Mouse (Mus musculus) adrenal gland, postnatal 25 days (tissue): ENCODE results near the gene Zfp384. TPM values are rescaled to one million over a fixed set of nuclear protein-coding genes. Genes with fewer than 3 reads are reported as not detected.
A peak's percentile ranks its signal among the peaks of the same experiment; 100 is the strongest.

ENCODE experiments used
- DNase-seq: peaks from one replicate; pipeline ENCODE4 v3.0.0; 2021; ENCODE audit warnings: mixed read lengths
- long read RNA-seq: library from polyadenylated mRNA; stranded (forward); transcript quantifications from one replicate; pipeline ENCODE4 v2.0.0, GENCODE M21; 2021
- total RNA-seq: library from RNA; stranded (reverse); gene quantifications from 2 replicates; pipeline ENCODE4 v1.2.3, GENCODE M21; 2021

The Zfp384 gene
- total RNA-seq = 59.6 and 61.3 TPM in 2 replicates
- long read RNA-seq, partial matches to known transcripts = 6 of 14 reads
- long read RNA-seq, other reads (novel, unspliced or antisense) = 6 of 14 reads

DNA sequence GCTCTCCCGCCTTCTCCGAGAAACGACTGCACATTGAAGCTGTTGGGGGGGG is at the start of gene Zfp384:
TSS of gene Zfp384 (plus strand) at position 17 of the 52 bp plus-strand sequence.
- no peak for DNase-seq

GRCm38 (mm10) chr6:124959960-124960359 is 49.0 kb upstream of the Zfp384 start:
- no peak for DNase-seq

DNA sequence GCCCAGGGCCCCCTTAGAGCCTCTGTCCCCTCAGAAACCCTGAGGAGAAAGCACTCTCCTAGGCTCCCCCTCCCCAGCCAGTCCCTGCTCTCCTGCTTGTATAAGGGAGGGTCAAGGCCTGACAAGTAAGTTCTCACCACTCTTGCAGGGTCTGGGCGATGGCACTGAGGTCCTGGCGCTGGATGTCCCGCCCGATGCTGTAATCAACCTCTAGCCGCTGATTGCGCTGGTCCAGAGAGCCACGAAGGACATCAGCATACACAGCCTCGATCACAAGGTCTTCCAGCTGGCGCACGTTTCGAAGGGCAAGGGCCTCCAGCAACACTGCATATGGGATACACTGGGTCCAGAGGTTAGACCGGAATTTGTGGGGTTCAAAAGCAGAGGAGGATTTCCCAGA is 47.9 kb upstream of the Zfp384 start:
- peak; percentile 31 for DNase-seq

DNA sequence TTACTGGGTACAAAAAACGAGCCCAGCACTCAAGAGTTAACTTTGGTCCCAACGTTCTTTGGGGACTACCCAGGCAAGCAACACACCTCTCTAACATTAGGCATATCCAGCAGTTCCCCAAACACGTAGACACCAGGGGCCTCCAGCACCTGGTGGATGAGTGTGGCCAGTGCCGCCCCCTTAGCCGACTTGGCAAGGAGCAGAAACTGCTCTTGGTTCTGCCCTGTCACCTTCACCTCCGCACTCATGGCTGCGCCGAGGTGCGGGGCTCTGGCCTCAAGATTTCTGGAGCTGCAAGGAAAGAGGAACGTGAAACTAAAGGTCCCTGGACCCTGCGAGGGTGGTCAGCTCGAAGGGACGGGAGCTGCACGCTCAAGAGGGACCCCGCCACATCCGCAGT is 44.3 kb upstream of the Zfp384 start:
- DNase-seq = no peak

DNA sequence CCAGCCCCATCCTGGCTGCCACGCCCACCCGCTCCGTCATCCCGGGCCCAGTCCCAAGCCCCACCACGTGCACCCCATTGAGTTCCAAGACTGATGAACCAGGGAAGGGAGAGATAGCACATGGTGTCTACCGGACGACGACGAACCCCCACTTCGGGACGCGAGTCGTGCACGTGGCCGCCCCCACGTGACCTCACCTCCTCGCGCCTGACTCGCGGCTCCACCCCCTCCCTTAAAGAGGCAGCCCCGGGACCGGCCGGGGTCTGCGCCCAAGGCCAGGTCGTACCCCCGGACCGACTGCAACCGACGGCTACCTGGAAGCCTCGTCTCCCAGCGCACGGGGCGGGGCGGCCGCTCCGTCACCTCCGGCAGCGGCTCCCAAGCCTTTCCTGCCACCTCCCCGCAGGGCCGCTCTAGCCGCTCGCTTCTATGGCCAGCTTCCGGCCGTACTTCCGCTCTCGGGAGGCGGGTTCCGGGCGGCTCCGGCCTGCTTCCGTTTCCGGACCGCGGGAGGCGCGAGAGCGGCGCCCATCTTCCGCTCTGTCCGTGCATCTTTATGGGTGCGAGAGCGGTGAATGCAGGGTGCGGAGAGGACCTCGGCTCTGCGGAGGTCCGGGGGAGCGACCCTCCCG is 43.7 kb upstream of the Zfp384 start, which contains the start of gene Cops7a:
TSS of gene Cops7a (minus strand) at position 451 of the 632 bp plus-strand sequence.
- peak; percentile 97 for DNase-seq

DNA sequence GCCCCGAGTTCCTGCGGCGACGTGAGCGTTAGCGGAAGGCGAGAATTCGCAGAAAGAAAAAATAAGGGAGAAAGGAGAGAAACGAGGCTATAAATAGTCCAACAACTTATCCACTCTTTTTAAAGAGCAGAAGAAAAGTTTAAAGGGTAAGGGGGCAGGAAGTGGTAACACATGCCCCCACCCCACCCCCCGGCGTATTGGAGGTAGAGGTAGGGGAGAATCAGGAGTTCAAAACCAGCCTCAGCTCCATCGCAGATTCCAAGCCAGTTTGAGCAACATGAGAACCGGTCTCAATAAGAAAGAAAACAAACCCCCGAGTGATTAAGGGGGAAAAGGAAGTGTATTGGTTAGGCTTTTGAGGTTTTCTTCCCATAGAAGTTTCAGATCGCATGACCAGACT is 43.2 kb upstream of the Zfp384 start:
- no peak for DNase-seq

DNA sequence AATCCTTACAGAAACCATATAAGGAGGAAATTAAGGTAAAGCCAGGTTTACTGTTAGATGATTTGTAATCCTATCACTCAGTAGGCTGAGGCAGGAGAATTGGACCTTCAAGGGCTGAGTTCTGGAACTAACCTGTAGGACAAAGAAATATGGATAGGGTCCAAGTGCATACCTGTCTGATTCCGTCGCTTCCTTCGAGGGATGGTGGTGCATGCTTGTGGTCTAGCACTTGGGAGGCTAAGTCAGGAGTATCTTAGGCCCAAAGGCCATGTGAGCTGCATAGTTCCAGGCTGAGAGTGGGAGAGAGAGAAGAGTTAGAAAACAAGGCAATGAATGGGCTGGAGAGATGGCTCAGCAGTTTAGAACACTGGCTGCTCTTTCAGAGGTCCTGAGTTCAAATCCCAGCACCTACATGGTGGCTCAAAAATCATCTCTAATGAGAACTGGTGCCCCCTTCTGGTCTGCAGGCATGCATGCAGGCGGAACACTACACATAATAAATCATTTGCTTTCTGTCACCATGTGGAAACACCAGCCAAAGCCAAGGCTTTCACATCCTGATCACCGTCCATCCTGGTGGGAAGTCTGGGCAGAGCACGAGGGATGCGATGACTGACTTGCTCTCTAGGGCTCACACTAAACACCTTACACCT is 42.4 kb upstream of the Zfp384 start:
- DNase-seq = no peak

- peak; percentile 46 for DNase-seq
Observed at GRCm38 (mm10) chr6:124967766-124968165, 41.2 kb upstream of the Zfp384 start.

- no peak for DNase-seq
Observed at GRCm38 (mm10) chr6:124992241-124992640, 16.7 kb upstream of the Zfp384 start.

- DNase-seq = peak; percentile 66
Observed at GRCm38 (mm10) chr6:124993365-124993764, 15.6 kb upstream of the Zfp384 start.

DNA sequence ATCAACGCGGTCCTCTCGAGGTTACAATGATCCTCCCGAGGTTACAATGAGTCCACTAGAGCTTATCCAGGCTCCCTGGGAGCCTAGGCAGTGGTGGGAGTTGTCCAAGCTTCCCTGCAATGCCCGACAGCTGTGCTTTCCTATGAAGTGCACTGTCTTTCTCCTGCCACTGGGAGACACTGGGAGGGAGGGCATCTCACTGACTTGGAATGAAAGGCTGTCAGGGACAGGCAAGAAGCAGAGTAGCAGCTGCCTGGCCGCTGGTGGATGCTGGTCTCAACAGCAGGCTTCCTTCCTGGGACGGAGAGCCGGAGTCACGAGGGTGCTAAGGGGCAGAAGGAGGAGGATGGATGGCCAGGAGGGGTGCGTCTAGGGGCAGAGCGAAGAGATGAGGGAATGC is 15.1 kb upstream of the Zfp384 start:
- DNase-seq = peak; percentile 32

GRCm38 (mm10) chr6:124995246-124995645 is 13.7 kb upstream of the Zfp384 start:
- DNase-seq = peak; percentile 64

GRCm38 (mm10) chr6:124995831-124996403 is 13.0 kb upstream of the Zfp384 start:
- DNase-seq = no peak

DNA sequence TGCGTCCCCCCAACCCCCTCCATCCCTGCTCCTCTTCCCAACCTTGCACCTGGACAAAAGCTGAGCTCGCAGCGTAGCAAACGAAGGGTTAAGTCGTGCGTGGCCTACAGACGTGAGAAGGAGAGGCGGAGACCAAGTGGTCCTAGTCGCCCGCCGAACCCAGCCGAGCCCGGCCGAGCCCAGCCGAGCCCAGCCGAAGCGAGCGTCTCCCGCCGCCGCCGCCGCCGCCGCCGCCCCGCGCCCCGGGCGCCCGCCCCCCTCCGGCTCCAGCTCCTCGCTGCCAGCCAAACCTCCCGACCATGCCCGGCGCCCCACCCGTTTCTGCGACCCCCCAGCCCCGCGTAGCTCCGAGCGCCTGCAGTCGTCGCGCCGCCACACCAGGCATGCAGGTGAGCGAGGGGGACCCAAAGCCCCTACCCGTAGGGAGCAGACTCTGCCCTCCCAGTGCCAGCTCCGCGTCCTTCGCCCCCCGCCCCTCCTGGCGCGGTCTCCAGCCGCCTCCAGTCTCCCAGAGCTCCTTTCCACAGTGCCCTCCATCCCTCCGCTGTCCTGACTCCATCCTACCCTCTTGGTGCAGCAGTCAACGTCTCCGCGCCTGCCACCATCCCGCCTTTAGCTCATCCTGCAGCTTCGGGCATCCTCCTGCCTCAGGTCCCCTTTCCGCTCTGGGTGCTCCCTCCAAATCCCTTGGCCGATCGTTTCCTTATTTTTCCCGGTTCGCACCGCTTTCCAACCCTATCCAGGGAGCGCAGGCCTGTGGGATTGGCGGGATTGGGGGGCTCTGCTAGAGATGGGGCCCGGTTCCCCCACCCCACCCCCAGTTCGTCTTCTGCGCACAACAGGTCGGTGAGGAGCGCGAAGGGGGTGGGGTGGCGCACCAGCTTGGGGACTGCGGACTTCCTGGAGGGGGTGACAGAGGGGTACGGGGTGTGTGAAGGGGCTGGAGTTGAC is 12.1 kb upstream of the Zfp384 start, which contains the start of gene Pianp:
TSS of gene Pianp (plus strand) at position 144 of the 951 bp plus-strand sequence.
- peak; percentile 88 for DNase-seq

DNA sequence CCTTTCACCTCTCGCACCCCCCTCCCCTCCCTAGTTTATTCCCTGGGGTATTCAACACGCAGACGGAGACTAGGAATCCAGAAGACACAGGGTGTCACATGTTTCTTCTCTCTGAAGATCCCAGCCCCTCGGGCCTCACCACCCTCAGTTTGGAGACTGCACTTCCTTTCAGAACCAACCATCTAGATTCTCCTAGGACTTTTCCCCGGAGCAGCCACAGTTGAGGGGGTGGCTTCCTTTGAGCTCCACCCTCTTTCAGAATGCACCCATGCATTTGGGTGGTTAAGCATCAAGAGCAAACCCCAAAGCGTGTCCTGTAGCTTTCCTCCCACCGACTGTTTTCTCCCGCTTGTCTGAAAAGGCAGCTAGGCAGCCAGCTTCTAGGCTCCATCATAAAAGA is 10.9 kb upstream of the Zfp384 start:
- DNase-seq = no peak

DNA sequence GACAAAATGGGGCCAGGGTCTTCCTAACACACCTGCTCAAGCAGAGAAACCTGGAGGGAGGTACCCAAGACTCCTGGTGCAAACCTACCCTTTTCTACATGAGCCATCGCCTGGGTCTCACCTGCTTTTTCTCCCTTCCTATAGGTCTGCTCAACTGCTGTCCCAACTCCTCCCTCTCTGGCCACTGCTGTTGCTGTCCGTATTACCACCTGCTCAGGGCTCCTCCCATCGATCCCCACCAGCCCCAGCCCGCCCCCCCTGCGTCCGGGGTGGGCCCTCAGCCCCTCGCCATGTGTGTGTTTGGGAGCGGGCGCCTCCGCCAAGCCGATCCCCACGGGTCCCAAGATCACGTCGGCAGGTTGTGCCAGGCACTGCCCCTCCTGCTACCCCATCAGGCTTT is 9.9 kb upstream of the Zfp384 start:
- DNase-seq = no peak

GRCm38 (mm10) chr6:124999546-124999945 is 9.4 kb upstream of the Zfp384 start:
- DNase-seq = no peak

DNA sequence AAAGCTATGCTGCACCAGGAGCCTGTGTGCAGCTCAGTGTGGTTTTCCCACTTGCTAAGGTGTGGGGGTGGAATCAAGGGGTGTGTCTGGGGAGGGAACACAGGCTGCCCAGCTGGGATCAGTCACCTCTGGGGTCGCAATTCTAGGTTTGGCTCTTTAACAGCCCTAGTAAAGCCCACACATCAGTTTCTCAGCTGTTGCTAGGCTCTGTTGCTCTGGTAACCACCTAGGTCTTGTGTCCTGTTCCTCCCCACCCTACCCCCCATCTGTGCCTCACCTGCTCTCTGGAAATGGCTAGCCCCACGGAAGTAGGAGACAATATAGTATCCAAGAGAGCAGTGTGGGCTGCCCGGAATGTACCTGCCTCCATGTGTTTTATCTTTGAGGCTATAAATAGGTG is 5.2 kb upstream of the Zfp384 start:
- no peak for DNase-seq

GRCm38 (mm10) chr6:125005086-125005485 is 3.9 kb upstream of the Zfp384 start:
- DNase-seq = no peak

- no peak for DNase-seq
Observed at GRCm38 (mm10) chr6:125008060-125008459, 885 bp upstream of the Zfp384 start.

DNA sequence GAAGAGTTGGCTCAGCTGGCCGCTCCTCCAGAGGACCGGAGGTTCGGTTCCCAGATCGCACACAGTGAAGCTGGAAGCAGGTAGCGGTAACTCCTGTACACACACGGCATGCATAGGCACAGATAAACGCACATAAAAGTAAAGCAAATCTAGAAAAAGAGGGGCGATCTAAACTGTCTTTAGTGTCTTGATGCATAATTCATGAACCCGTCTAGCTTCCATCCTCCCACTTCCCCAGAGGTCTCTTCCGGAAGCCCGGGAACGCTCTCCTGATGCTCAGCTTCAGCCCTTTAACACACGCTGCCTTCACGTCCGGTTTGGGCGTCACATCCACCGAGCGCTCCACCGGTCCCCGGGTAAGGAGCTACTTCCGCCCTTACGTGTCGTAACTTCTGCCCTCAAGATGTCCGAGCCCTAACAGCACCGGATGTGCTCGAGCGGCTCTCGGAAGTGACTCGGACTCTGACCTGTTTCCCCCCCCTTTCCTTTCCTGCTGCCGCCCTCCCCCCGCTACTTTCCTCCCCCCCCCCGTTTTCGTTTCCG is 288 bp upstream of the Zfp384 start:
- peak; percentile 93 for DNase-seq

DNA sequence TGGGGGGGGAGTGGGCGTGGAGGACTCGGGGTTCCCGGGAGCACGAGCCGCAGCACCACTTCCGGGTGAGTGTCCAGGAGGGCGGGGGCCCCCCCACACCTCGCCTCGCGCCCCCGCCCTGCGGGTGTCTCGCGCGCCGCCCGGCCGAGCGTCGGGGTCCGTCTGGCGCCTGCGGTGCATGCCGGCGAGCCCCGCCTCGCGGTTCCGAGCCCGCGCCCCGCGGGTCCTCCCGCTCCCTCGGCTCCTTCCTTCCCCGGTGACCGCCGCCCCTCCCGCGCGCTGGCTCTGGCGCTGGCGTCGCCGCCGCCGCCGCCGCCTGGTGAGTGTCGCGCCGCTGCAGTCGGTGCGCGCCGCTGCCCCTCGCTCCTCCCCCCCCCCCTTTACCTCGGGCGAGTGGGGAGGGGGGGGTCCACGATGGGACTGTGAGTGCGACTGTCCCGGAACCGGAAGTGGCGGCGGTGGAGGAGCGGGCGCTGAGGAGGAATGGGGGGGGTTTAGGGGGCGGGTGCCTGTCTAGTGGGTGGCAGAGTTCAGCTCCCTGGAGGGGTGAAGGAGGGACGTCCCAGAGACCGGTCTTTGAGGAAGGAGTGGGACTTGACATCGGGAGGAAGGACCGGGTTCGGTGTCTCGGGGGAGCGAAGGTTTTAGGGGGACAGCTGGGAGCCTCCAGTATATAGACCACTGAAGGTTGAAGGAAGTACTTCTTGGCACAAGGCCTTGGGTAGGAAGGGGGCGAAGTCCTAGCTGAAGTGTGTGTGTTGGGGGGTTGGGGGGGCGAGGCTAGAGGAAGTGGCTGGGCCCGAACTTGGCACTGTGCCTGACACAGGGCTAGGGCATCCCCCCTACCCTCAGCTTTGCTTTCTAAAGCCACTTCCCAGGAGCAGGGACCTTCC is 482 bp downstream of the Zfp384 start:
- peak; percentile 88 for DNase-seq
